Mouse (Mus musculus) right cerebral cortex, adult 2 months (tissue): Measurements from ENCODE around the gene Ahrr.

Source experiments
- DNase-seq, 2 experiments: peaks; one replicate each; pipeline ENCODE4 v3.0.0; 2021 to 2022; ENCODE audit warnings: low spot score in 2 of 2

The Ahrr gene

GRCm38 (mm10) chr13:74292167-74292566 is at the start of gene Ahrr:
Gene Ahrr, minus strand, starts transcription at chr13:74292331.
- peak; percentile 22 to 34 for DNase-seq

GRCm38 (mm10) chr13:74341036-74341435 is 48.9 kb upstream of the Ahrr start:
- DNase-seq, result peak in 1 of 2 experiments; percentile 26

GRCm38 (mm10) chr13:74329321-74329720 is 37.2 kb upstream of the Ahrr start:
- DNase-seq, result no peak

- peak; percentile 90 to 94 for DNase-seq
Observed at GRCm38 (mm10) chr13:74317170-74317849, 25.2 kb upstream of the Ahrr start, which contains the start of gene Pdcd6. Gene Pdcd6, minus strand, starts transcription at chr13:74317580.

GRCm38 (mm10) chr13:74316789-74317169 is 24.6 kb upstream of the Ahrr start:
- DNase-seq, result no peak

- no peak for DNase-seq
Observed at GRCm38 (mm10) chr13:74316386-74316785, 24.3 kb upstream of the Ahrr start.

- DNase-seq, result no peak
Observed at GRCm38 (mm10) chr13:74314616-74315015, 22.5 kb upstream of the Ahrr start.

GRCm38 (mm10) chr13:74305780-74306179 is 13.6 kb upstream of the Ahrr start:
- no peak for DNase-seq

- no peak for DNase-seq
Observed at GRCm38 (mm10) chr13:74305380-74305779, 13.2 kb upstream of the Ahrr start.

GRCm38 (mm10) chr13:74302050-74303037 is 10.2 kb upstream of the Ahrr start:
- DNase-seq, result no peak

GRCm38 (mm10) chr13:74301607-74301984 is 9.5 kb upstream of the Ahrr start:
- DNase-seq, result no peak

GRCm38 (mm10) chr13:74300925-74301606 is 8.9 kb upstream of the Ahrr start:
- DNase-seq, result peak; percentile 84

- no peak for DNase-seq
Observed at GRCm38 (mm10) chr13:74296376-74296775, 4.2 kb upstream of the Ahrr start.

GRCm38 (mm10) chr13:74289646-74290045 is 2.5 kb downstream of the Ahrr start:
- no peak for DNase-seq

- DNase-seq, result no peak
Observed at GRCm38 (mm10) chr13:74282299-74282698, 9.8 kb downstream of the Ahrr start.

GRCm38 (mm10) chr13:74275726-74276125 is 16.4 kb downstream of the Ahrr start:
- DNase-seq, result no peak

GRCm38 (mm10) chr13:74260231-74260992 is 31.7 kb downstream of the Ahrr start:
- DNase-seq, result peak; percentile 26 to 29

GRCm38 (mm10) chr13:74259460-74260230 is 32.5 kb downstream of the Ahrr start:
- peak; percentile 30 to 33 for DNase-seq

- DNase-seq, result no peak
Observed at GRCm38 (mm10) chr13:74246494-74246893, 45.6 kb downstream of the Ahrr start.

GRCm38 (mm10) chr13:74245899-74246231 is 46.3 kb downstream of the Ahrr start:
- DNase-seq, result no peak
